Mouse (Mus musculus): ENCODE measurements around the gene Nme8. TPM values are rescaled to one million over a fixed set of nuclear protein-coding genes. Genes with fewer than 3 reads are reported as not detected.
A peak's percentile ranks its signal among the peaks of the same experiment; 100 is the strongest.

The Nme8 gene
- total and polyA plus RNA-seq, 3 experiments = not detected

- no peaks in the 10 kb centered on the region for H3K4me1 ChIP-seq (ENCODE audit: control insufficient read depth in 1 of 2, insufficient read depth in 2 of 2, low read length in 2 of 2)
- H3K9me3 ChIP-seq (replicated peaks; ENCODE audit: insufficient read depth, low read length) = no peaks in the 10 kb centered on the region
- H3K9ac ChIP-seq (ENCODE audit: control insufficient read depth, low read depth, low read length, poor library complexity, severe bottlenecking) = no peak overlapping the region
- no peak for TF ChIP-seq SMC3 (IDR thresholded peaks at IDR 0.05; ENCODE audit: low read depth, low read length)
- no peak for TF ChIP-seq POLR2AphosphoS5 (IDR thresholded peaks at IDR 0.05; ENCODE audit: borderline replicate concordance, low read depth, low read length)
- TF ChIP-seq CHD2 (IDR thresholded peaks at IDR 0.05; ENCODE audit: low read length) = no peak
- TF ChIP-seq USF2 (IDR thresholded peaks at IDR 0.05; ENCODE audit: borderline replicate concordance in 1 of 2, insufficient read depth in 1 of 2, low read depth in 1 of 2, low read length in 2 of 2) = no peak
- TF ChIP-seq MXI1 (IDR thresholded peaks at IDR 0.05; ENCODE audit: low read depth, low read length) = no peak
- TF ChIP-seq MAZ (IDR thresholded peaks at IDR 0.05; ENCODE audit: low read depth, low read length) = no peak
- TF ChIP-seq USF1 (IDR thresholded peaks at IDR 0.05; ENCODE audit: low read depth, low read length) = no peak
- TF ChIP-seq JUND (IDR thresholded peaks at IDR 0.05; ENCODE audit: low read depth, low read length) = no peak
- no peak for TF ChIP-seq NELFE (IDR thresholded peaks at IDR 0.05; ENCODE audit: low read depth, low read length)
- no peak for TF ChIP-seq CTCF (IDR thresholded peaks at IDR 0.05 in 2 of 3, conservative IDR thresholded peaks at IDR 0.05 in 1 of 3; ENCODE audit: control insufficient read depth in 1 of 3, insufficient read depth in 1 of 3, low read depth in 2 of 3, low read length in 3 of 3, poor library complexity in 1 of 3, severe bottlenecking in 1 of 3)
- no peak for TF ChIP-seq EP300 (IDR thresholded peaks at IDR 0.05; ENCODE audit: low read depth in 1 of 2, low read length in 2 of 2)
- TF ChIP-seq POLR2A (IDR thresholded peaks at IDR 0.05; ENCODE audit: control insufficient read depth in 1 of 2, insufficient read depth in 1 of 2, low read depth in 1 of 2, low read length in 2 of 2, poor library complexity in 1 of 2) = no peak
- TF ChIP-seq HCFC1 (IDR thresholded peaks at IDR 0.05; ENCODE audit: low read depth, low read length) = no peak
- no peak for TF ChIP-seq MAFK (IDR thresholded peaks at IDR 0.05; ENCODE audit: borderline replicate concordance, low read depth, low read length)
- no peaks in the 10 kb centered on the region for H3K79me2 ChIP-seq (ENCODE audit: control insufficient read depth, insufficient read depth, low read length, poor library complexity)
- H3K36me3 ChIP-seq (ENCODE audit: control insufficient read depth in 1 of 2, insufficient read depth in 2 of 2, low read length in 2 of 2) = no peaks in the 10 kb centered on the region
- H3K27ac ChIP-seq (ENCODE audit: control insufficient read depth, low read depth, low read length) = no peak overlapping the region
- peaks cover 3 to 15% of the 10 kb centered on the region in 2 experiments for H3K27me3 ChIP-seq (ENCODE audit: control insufficient read depth in 1 of 2, insufficient read depth in 2 of 2, low read length in 2 of 2)
- H3K4me3 ChIP-seq (ENCODE audit: control insufficient read depth in 1 of 2, insufficient read depth in 1 of 2, low read depth in 2 of 2, low read length in 2 of 2) = peak overlapping the region in 1 of 2 experiments; percentile 11; a peak in 1 of 4 replicates
- peak; percentile 12 for DNase-seq (ENCODE audit: low read depth, low spot score)
Observed at GRCm38 (mm10) chr13:19689971-19690370, 7.6 kb downstream of the Nme8 start.

- no peaks in the 10 kb centered on the region for H3K4me1 ChIP-seq (ENCODE audit: control insufficient read depth in 1 of 2, insufficient read depth in 2 of 2, low read length in 2 of 2)
- DNase-seq (ENCODE audit: low read depth, low spot score) = peak; percentile 51
- no peak overlapping the region for H3K27ac ChIP-seq (ENCODE audit: control insufficient read depth, low read depth, low read length)
- TF ChIP-seq SMC3 (IDR thresholded peaks at IDR 0.05; ENCODE audit: low read depth, low read length) (peak; percentile 90), ZC3H11A (IDR thresholded peaks at IDR 0.05; ENCODE audit: low read depth, low read length) (peak; percentile 83), GABPA (IDR thresholded peaks at IDR 0.05; ENCODE audit: low read depth, low read length) (no peak), RAD21 (IDR thresholded peaks at IDR 0.05; ENCODE audit: low read depth, low read length) (peak; percentile 96), TBP (IDR thresholded peaks at IDR 0.05; ENCODE audit: low read depth, low read length) (no peak), CTCF (IDR thresholded peaks at IDR 0.05 in 2 of 3, conservative IDR thresholded peaks at IDR 0.05 in 1 of 3; ENCODE audit: control insufficient read depth in 1 of 3, insufficient read depth in 1 of 3, low read depth in 2 of 3, low read length in 3 of 3, poor library complexity in 1 of 3, severe bottlenecking in 1 of 3) (peak; percentile 22 to 92 (median 58); a peak in 5 of 6 replicates)
- H3K4me3 ChIP-seq (ENCODE audit: control insufficient read depth in 1 of 2, insufficient read depth in 1 of 2, low read depth in 2 of 2, low read length in 2 of 2) = no peak overlapping the region
- H3K36me3 ChIP-seq (ENCODE audit: control insufficient read depth in 1 of 2, insufficient read depth in 2 of 2, low read length in 2 of 2) = no peaks in the 10 kb centered on the region
- no peak overlapping the region for H3K9ac ChIP-seq (ENCODE audit: control insufficient read depth, low read depth, low read length, poor library complexity, severe bottlenecking)
- H3K79me2 ChIP-seq (ENCODE audit: control insufficient read depth, insufficient read depth, low read length, poor library complexity) = no peaks in the 10 kb centered on the region
- H3K9me3 ChIP-seq (replicated peaks; ENCODE audit: insufficient read depth, low read length) = no peaks in the 10 kb centered on the region
- peaks cover 5 to 13% of the 10 kb centered on the region in 2 experiments for H3K27me3 ChIP-seq (ENCODE audit: control insufficient read depth in 1 of 2, insufficient read depth in 2 of 2, low read length in 2 of 2)
Observed at GRCm38 (mm10) chr13:19684007-19684406, 13.6 kb downstream of the Nme8 start.
